Mouse (Mus musculus) lung, adult 2 months (tissue): ENCODE measurements around the gene Slc27a1.

ENCODE experiments used
- CTCF ChIP-seq: fragments of 200-500 bp; IDR thresholded peaks from 2 replicates; pipeline ENCODE4 v1.5.1; 2011; ENCODE audit warnings: mild to moderate bottlenecking, low read length, control low read depth; ENCODE audit not compliant: insufficient read depth
- POLR2A ChIP-seq: fragments of 200-500 bp; IDR thresholded peaks from 2 replicates; pipeline ENCODE4 v1.6.1; 2011; ENCODE audit warnings: low read depth, mild to moderate bottlenecking, control low read depth, low read length, borderline replicate concordance; ENCODE audit errors: extremely low read depth

DNA sequence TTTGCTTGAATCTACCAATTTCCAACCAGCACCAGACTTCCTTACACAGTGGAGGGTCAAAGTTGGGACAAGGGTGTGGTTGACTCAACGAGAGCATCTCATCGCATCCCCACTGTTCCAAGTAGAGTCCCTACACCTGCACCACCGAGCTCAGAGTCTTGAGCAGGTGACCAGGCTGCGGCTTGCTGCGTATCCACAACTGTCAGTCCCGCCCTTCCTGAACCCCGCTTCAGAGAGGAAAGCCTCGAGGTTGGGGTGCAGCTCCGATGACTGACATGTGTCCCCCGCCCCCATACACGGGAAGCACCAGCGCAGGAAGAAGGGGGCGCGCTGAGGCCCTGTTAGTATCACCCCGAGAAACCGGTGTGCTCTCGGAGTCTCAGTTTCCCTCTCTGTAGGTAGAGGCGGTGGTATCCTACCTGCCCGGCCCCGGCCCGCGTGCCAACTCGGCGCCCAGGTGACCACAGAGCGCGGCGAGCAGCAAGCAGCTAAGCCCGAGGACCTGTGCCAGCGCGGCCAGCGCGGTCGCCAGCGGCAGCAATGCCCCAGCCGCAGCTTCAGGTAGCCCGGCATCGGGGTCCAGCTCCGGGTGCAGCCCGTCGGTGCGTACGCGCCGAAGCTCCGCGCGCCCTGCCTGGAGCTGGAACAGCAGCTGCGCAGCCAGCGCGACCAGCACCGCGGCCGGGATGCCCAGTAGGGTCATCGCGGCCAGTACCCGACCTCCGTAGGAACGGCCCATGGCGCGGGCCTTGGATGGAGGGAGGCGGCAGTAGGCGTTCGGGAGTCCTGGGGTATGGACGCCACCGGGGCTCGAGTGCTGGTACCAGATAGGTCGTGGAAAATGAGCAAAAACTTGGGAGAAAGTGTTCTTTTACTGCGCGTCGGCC is 10.4 kb upstream of the Slc27a1 start, which contains the start of gene Tmem221:
- TF ChIP-seq CTCF (no peak), POLR2A (peak; percentile 76; the same call in 1 of the 2 replicates)
